Mouse (Mus musculus) cerebellum, postnatal 25 days (tissue): ENCODE data around the gene Abi3.
A peak's percentile ranks its signal among the peaks of the same experiment; 100 is the strongest.

Experiments used
- DNase-seq, 2 experiments: peaks; one replicate each; pipeline ENCODE4 v3.0.0; 2021; ENCODE audit warnings: mixed read lengths in 2 of 2

The Abi3 gene

DNA sequence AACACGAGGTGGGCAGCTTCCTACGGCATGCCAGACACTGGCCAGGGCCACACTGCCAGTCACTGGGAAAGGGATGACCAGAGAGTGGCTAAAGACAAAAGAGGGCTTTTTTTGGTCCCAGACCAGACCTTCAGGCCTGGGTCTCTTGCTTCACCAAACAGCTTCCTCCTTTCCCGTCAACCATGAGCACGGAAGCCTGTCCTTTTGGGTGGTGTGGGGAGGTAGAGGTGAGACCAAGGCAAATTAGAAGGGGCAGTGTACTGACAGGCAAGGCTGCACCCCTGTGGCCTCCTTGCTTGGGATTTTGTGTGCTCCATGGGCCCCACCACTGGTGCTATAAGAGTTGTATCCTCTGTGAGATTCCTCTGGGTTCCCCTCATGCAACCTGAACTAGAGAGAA is 3.7 kb downstream of the Abi3 start:
- no peak for DNase-seq

DNA sequence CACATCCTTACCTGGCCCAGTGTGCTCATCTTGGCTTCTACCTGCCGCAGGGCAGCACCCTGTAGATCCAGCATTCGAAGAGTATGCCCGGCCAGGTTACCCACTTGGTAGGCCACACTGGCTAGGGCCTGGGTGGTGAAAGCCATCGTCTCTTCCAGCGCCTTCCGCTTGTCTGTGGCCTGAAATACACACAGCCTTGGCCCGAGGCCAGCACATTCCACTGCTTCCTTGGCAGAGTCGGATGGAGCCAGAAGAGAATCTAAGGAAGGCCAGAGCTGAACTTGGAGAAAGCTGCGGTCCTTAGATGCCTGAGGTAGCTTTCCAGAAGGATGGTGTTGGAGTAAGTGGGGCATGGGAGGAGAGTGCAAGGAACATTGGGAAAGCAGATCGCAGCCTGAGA is 5.2 kb downstream of the Abi3 start, which contains the start of gene Gngt2:
Gngt2 (plus strand) TSS at position 158 of the 400 bp plus-strand sequence.
- peak; percentile 53 to 78 for DNase-seq

DNA sequence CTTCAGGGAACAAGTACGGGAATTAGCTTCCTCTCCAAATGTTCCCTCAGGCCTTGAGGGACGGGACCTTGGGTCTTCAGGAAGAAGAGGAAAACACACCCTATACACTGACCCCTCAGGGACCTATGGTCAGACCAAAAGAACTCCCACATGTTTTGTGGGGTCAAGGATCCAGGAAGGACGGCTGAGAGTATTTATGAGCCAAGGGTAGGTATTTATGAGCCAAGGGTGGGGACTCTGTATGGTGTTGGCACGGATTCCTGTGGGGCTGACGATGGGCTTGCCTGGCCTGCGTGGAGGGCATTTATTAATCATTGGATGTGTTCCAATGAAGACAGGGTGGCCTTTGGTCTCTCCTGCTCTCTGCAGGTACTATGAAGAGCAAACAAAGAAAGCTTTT is 5.8 kb downstream of the Abi3 start:
- DNase-seq: no peak

DNA sequence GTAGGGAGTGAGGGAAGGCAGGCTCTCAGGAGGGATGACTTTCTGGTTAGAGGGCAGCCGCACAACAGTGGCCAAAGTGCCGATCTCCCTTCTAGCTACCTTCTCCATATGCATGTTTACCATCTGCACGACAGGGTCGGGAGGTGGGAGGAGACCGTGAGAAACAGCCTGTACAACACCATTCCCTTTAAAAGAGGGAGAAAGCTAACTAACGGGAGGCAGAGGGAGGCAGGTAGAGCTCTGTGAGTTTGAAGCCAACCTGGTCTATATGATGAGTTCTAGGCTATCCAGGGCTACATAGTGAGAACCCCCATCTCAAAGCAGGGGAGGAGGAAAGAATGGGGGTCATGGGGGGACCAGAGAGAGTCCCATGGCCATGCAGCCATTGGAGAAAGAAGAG is 6.4 kb downstream of the Abi3 start:
- DNase-seq: no peak

DNA sequence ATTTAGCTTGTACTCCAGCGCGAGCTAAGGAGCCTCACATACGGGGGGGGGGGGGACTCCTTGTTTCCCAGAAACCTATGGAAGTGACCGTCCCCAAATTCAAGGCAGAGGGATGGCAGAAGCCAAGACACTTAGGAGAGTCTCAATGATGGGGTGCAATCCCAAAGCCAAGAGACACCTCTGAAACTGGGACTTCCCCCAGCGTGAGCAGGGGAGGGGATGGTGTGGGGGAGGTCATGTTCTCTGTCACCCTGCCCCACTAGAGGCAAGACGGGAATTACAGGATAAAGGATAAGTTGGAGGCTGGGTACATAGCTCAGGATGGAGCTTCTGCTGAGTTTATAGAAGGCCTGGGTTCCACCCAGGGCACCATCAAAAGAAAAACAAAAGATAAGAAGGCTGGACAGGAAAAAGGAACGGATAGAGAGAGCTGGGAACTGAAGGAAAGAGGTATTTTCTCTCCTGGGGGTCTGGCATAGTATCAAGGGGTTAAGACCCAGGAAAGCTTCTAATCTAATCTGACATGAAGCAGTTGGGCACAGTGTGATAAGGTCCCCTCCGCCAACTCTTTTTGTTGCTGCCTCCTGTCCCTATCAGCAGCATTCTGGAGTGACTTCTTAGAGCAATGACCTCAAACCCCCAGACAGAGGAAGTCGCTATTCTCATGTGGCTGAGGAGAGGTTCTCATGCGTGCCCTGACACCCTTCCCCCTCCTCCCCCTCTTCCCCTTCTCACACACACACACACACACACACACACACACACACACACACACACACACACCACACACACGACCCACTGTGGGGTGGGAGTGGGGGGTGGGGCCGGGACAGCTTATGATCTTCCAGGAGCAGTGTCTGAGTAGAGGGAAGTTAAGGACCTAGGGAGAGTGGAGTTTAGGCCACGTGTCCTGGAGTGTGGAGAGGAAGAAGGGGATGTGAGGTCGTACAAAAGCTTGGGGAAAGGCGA is 7.2 kb downstream of the Abi3 start:
- no peak for DNase-seq

DNA sequence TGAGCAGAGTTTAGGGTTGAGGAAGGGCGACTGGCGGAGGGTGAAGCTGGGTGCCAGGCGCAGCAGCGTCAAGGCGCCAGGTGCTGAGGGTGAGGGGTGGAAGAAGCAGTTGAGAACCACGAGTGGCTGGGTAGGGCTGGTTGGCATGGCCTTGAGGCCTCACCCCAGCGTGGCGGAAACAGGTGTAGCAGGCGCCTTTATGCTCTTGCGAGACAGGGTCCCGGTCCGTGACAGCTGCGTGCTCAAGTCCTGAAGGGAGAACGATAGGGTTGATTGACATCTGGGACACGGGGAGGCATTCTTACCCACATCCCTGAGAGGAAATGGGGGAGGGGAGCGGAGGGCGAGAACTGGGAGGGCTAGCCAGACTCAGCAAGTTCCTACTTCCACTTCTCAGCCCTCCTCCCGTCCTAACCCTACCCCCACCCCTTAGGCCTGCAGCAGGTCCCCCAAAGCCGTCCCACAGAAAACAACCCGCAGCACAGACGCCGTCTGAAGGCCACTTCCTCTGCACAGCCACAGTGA is 8.1 kb downstream of the Abi3 start:
- no peak for DNase-seq

DNA sequence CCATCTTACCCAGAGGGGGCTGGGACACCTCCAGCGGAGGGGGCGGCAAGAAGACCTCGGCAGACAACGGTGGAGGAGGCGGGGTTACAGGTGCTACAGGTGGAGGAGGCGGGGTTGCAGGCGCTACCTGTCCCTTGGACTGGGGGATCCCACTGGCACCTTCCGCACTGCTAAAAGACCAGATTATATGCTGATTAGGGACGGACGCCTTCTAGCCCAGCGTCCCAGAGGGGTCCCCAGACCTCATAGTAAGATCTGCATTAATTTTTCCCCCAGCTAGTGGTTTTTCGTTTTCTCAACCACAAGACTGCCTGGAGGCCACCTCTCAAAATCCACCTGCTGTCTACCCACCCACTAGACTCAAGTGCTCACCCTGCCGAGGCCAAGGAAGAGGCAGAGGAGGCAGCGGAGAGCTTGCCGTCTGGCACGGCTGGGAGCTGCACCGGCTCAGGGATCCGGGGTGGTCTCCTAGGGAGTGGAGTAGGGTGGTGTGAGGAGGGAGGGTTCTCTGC is 8.6 kb downstream of the Abi3 start:
- DNase-seq: no peak

DNA sequence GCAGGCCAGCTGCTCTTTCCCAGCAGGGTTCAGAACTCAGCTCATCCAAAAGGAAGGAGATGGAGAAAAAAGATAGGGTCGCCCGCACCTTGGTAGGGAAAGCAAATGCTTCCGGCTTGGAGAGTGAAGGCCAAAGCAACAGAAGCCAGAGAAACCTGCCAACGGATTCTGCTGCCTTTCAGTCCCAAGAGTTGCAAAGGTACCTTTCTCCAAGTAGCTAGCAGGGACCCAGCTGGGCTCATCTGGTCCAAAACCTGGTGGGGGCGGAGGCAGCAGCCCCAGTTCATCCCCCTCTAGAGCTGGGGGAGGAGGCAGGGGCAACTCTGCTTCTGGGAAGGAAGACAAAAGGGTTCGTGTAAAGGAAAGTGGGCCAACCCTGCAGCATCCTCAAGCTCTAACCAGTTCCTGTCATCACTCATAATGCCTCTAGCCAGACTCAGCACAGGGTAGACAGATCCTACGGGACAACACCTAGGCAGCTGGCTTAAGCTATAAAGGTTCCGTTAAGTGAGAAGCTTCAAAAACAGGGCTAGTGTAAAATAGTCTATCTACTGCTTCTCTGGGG is 9.2 kb downstream of the Abi3 start:
- no peak for DNase-seq

DNA sequence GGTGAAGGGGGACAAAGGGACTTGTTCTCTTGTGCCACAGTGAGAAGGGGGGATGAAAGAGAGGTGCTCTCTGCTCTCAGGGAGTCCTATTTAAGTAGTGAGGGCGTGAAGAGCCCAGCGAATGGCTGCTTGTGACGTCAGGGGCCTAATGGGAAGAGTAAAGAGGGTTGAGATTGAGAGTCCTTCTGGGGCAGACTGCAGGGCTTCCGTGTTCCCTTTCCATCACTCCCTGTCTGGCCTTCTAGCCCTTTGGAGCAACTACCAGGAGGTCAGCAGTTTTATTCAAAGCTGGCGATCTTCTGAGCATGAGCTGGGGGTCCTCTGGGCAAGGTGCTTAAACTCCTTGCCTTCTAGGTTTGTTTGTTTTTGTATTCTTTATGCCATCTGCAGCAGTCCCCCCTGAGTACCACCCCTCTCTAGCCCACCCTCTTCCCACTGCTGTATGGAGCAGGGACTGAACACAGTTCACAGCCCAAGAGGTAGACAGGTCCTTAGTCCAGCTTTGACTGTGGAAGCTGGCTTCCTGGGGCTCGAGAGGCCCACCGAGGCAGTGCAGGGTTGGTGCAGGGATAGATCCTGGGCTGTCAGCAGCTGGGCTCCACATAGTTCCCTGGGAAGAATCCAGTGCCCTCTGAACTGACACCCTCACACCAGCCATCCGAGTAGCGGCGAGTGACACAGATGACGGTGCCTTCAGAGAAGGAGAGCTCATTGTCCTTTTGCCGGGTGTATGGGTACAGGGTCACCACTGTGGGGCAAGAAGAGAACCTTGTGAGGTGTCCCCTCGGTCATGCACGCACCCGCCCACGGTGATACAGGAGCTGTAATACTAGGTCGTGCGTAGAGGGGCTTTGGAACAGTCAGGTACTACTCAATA is 9.9 kb downstream of the Abi3 start:
- no peak for DNase-seq

DNA sequence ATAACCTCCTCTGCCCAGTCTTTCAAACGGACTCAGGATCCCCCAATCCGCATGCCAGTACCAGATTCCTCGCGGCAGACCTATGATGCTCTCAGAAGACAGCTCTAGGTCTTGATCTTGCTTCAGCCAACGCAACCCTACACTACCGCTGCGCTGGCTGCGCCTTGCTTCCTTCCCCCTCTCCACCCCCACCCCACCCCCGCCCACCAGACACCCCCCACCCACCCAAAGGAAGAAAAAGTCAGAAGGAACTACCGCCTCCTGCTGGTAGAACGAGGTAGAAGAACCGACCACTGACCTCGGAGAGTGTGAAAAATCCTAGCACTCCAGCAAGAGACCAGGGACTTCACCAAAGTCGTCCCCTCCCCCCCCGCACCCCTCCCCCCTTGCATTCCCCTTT is 10.6 kb downstream of the Abi3 start:
- no peak for DNase-seq

DNA sequence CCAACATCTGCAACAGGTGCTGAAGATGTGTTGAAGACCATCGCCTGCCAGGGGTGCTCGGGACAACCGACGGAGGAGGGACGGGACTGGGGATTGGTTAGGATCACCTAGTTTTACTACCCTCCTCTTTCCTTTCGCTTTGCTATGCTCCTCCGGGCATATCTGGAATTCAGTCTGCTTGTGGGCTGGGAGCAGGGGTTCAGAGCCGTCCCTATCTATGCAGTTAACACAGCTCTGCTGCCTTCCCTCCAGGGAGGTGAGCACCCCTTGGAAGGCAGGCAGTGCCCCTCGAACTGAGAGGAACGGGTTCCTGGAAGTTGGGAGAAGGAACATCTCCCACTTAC is 11.0 kb downstream of the Abi3 start:
- DNase-seq: no peak

DNA sequence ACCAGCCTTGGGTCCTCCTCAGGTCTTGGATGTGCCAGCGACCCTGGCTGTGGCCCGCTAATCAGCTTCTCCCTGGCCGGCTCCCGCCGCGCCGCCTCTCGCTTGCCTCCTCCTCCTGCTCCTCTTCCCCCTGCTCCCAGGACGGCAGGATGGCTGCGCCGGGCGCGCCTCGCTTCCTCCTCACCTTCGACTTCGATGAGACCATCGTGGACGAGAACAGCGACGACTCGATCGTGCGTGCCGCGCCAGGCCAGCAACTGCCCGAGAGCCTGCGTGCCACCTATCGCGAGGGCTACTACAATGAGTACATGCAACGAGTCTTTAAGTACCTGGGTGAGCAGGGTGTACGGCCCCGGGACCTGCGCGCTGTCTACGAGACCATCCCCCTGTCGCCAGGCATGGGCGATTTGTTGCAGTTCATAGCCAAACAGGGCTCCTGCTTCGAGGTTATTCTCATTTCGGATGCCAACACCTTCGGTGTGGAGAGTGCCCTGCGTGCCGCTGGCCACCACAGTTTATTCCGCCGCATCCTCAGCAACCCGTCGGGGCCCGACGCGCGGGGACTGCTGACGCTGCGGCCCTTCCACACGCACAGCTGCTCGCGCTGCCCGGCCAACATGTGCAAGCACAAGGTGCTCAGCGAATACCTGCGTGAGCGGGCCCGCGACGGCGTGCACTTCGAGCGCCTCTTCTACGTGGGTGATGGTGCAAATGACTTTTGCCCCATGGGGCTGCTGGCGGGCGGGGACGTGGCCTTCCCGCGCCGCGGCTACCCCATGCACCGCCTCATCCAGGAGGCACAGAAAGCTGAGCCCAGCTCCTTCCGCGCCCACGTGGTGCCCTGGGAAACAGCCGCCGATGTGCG is 11.6 kb downstream of the Abi3 start:
- no peak for DNase-seq

DNA sequence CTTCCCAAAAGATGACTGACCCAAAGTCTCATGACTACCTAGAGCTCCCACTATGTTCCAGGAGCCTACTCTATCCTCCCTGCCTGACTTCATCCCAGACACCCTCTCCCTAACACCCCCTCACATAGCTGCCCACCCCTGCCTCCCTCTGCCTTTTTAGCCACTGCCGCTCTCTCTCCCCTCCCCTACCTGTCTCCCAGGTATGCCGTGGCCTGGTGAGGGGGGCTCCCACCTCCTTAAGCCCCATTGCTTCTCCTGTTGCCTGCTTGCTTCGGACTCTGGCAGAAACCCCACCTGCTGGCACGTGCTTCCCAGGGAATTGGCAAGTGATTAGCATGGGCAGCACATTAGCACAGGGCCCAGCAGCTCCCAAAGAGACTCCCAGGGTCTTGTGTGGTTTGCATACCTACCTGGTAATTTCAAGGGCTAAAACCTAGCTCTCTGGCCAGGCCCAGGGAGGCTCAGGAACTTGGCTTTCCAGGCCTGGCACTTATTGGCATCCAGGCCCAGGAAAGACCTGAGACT is 12.7 kb downstream of the Abi3 start:
- DNase-seq: no peak

DNA sequence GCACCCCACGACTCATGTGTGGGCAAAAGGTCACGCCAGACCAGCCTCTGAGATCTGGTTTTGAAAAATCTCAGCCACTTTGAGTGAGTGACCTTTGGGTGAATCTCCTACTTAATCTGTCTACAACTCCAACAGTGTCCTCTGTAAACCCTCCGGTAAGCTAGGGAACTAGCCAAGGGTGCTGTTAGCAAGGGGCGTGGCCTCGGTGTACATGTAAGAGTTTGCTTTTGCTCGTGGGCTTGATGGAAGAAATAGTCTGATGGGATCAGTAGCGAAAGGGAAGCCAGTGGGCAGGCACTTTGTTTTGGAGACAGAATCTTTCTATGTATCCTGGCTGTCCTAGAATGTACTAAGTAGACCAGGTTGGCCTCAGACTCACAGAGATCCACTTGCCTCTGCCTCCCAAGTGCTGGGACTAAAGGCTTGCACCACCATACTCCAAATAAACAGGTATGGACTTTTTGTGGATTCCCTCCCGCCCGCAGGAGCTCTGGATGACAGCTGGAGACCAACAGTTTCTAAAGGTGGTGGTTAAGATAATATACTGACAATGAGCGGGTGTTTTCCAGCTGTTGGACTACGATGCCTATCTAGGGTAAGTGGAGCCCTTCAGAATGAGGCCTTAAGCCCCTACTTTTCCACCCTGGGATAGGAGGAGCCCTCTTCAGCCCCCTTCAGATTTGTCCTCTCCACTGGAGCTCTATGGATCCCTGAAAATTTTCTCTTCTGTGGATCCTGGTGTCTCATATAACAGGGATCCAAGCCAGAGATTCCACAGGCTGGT is 13.9 kb downstream of the Abi3 start:
- no peak for DNase-seq

DNA sequence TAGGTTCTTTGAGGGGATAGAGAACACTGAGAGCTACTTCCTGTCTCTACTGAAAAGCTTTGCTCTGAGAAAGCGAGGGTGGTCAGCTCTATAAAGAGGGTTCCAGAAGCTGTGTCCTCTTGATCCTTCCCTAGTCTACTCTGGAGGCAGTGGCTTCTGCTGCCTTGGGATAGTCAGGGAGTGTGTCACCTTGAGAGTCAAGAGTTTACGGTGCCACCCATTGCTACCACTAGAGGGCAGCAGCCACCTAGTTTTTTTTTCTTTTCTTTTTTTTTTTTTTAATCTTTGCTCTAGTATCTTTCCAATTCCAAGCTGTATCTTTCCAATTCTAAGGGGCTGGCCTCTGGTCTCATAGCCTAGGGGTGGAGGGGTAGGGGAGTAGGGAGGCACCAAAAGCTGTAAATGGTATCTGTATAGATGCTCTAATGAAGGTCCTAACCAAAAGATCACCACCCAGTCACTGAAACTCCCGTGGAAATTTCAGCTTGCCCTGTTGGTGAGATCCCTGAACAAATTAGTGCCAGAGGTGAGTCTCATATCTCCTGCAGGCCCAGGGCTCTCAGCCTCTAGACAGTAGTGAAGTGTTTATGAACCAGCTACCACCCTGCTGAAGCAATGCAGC is 14.7 kb downstream of the Abi3 start:
- DNase-seq: peak; percentile 79 to 86

DNA sequence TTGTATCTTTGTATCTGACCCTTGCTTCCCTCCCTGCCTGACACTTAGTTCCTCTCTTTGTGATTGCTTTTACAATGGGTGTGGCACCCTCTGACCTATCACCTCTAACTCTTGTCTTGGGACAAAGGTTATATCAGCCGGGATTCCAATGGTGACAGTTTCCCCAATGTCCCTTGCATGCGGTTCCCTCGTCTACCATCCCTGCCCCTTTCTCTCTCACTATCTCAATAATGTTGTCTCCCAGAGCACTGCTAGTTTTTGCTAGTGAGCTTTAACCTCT is 15.2 kb downstream of the Abi3 start:
- no peak for DNase-seq

DNA sequence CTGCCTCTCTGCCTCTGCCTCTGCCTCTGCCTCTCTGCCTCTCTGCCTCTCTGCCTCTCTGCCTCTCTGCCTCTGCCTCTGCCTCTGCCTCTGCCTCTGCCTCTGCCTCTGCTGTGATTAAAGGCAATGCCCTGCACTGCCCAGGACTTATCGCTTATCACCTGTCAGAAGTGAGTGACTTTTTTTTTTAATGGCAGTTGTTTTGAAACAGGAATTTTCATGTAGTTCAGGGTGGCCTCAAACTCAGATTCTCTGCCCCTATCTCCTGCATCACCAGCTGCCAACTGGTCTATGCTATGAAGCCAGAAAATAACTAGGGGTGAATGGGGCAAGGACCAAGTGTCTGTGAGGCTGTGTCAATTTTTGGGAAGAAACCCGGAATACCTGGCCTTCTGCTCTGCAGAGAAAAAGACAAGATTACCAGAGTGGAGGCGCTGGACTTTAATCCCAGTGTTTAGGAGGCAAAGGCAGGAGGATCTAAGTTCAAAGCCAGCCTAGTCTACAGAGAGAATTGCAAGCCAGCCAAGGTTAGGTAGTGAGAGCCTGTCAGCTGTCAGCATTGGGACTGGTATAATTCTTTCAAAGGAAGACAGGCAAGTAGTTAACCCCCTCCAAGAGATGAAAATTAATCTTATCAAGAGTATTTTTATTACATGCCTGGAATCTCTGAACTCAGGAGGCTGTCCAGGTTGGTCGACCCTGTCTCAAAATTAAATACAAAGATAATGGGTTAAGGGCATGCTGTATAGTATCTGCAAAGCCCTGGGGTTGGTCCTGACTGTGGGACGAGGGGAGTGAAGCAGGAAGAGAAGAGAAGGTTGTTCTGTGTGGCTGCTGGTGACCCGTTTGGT is 15.7 kb downstream of the Abi3 start:
- no peak for DNase-seq

DNA sequence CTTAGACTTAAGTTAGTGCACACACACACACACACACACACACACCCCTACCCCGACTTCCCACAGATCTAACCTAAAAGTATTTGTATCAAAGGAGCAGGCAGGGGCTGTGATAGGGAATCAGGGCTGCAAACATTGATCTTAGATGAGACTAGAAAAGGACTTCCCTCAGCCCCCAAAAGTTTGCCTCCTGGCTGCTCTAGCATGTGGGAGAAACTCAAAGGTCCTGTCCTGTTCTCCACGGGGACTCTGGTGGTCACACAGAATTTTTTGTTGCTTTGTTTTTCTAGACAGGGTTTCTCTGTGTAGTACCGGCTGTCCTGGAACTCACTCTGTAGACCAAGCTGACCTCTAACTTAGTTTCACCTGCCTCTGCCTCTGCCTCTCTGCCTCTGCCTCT is 16.7 kb downstream of the Abi3 start:
- DNase-seq: no peak

DNA sequence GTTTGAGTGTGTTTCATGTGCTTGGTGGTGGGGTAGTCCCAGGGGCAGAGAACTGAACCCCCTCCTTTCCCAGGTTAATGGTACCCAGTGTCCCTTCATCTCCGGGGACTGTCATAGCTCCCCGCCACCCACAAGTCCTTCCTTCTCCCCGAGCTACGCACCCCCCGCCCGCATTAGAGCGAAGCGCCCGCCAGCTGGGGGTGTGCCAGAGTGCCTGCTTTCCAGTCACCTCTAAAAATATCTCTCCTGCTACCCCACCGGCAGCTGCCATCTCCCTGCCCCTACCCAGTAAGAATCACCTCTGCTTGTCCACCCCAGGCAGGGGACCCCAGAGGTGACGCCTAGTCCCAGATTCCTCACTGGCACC is 17.4 kb downstream of the Abi3 start:
- peak; percentile 83 to 91 for DNase-seq
